Mouse (Mus musculus) stomach, postnatal 0 days (tissue): ENCODE results near the gene Eprs. TPM values are rescaled to one million over a fixed set of nuclear protein-coding genes. Genes with fewer than 3 reads are reported as not detected.

ENCODE experiments used
- ATAC-seq: fragments of 200-750 bp; cut with Nextera tagmentation; 2 replicates; pipeline ENCODE4 v1.8.0; 2017; ENCODE audit not compliant: low FRiP score, low TSS enrichment
- DNase-seq: peaks from one replicate; pipeline ENCODE4 v3.0.0-alpha.2; 2016; ENCODE audit warnings: low spot score
- H3K27ac ChIP-seq: fragments of 300-500 bp; sonication (generic); replicated peaks from 2 replicates; pipeline ENCODE4 v1.5.1; 2014; ENCODE audit warnings: mild to moderate bottlenecking, control low read depth
- H3K27me3 ChIP-seq: fragments of 300-500 bp; sonication (generic); 2 replicates; pipeline ENCODE4 v1.6.1; 2014; ENCODE audit warnings: low read length; ENCODE audit not compliant: control insufficient read depth, insufficient read depth
- H3K36me3 ChIP-seq: fragments of 300-500 bp; sonication (generic); 2 replicates; pipeline ENCODE4 v1.6.1; 2014; ENCODE audit warnings: low read length, mixed read lengths; ENCODE audit not compliant: control insufficient read depth, insufficient read depth
- H3K4me1 ChIP-seq: fragments of 300-500 bp; sonication (generic); replicated peaks from 2 replicates; pipeline ENCODE4 v1.6.1; 2014; ENCODE audit warnings: antibody characterized with exemption; ENCODE audit not compliant: control insufficient read depth, insufficient read depth
- H3K4me2 ChIP-seq: fragments of 300-500 bp; sonication (generic); replicated peaks from 2 replicates; pipeline ENCODE4 v1.6.1; 2014; ENCODE audit warnings: low read depth, mild to moderate bottlenecking, control low read depth, moderate library complexity
- H3K4me3 ChIP-seq: fragments of 300-500 bp; sonication (generic); 2 replicates; pipeline ENCODE4 v1.5.1; 2014; ENCODE audit warnings: low read depth, low read length, control low read depth
- H3K9ac ChIP-seq: fragments of 300-500 bp; sonication (generic); 2 replicates; pipeline ENCODE4 v1.6.1; 2014; ENCODE audit warnings: mild to moderate bottlenecking, low read length, control low read depth, mixed read lengths
- H3K9me3 ChIP-seq: fragments of 300-500 bp; sonication (generic); 2 replicates; pipeline ENCODE4 v1.6.1; 2016; ENCODE audit warnings: low read length; ENCODE audit not compliant: control insufficient read depth
- CTCF ChIP-seq: IDR thresholded peaks from 2 replicates; pipeline ENCODE4 v1.5.1; 2016; ENCODE audit warnings: antibody characterized with exemption, low read depth, mild to moderate bottlenecking, moderate library complexity
- EP300 ChIP-seq: optimal IDR thresholded peaks from 2 replicates; pipeline ENCODE3; 2016; ENCODE audit warnings: antibody characterized with exemption
- WGBS: fragments of 180-500 bp; shearing (Covaris S2); extraction: QIAGEN DNeasy Blood & Tissue Kit; methylation state at CpG from one replicate; pipeline ENCODE4 v1.1.7; 2014; 5-methylcytosine and 5-hydroxymethylcytosine counted together
- polyA plus RNA-seq: library from polyadenylated mRNA; unstranded; fragments of >200 nt; fragmentation: Nextera tagmentation; extraction: Ambion mirVana; gene quantifications from 2 replicates; pipeline ENCODE4 v1.2.1, GENCODE M21; 2015

Gene Eprs
- polyA plus RNA-seq, 1 experiment from 2014 or later, result 68.5 TPM

- peaks cover 25% of the 10 kb centered on the region for H3K36me3 ChIP-seq
- no peak overlapping the region for H3K4me3 ChIP-seq
- no peaks in the 10 kb centered on the region for H3K27me3 ChIP-seq
- no peak for ATAC-seq
- H3K9ac ChIP-seq, result no peak overlapping the region
- H3K4me1 ChIP-seq, result no peaks in the 10 kb centered on the region
- no peaks in the 10 kb centered on the region for H3K9me3 ChIP-seq
- 89% methylated on average over 12 of the region's 12 CpGs for WGBS
- no peak overlapping the region for H3K4me2 ChIP-seq
- TF ChIP-seq EP300 (no peak), CTCF (no peak)
- no peak for DNase-seq
- no peak overlapping the region for H3K27ac ChIP-seq
These were observed 10.7 kb upstream of the Eprs start for GRCm38 (mm10) chr1:185352151-185352550.

GRCm38 (mm10) chr1:185353351-185353750, 9.5 kb upstream of the Eprs start:
- WGBS, result 93% methylated on average over 8 of the region's 8 CpGs
- ATAC-seq, result no peak
- TF ChIP-seq EP300 (no peak), CTCF (no peak)

GRCm38 (mm10) chr1:185354731-185355130, 8.1 kb upstream of the Eprs start:
- Histone ChIP-seq H3K36me3 (peaks cover 17% of the 10 kb centered on the region), H3K27ac (no peak overlapping the region), H3K27me3 (no peaks in the 10 kb centered on the region), H3K4me3 (no peak overlapping the region), H3K9ac (no peak overlapping the region), H3K4me2 (no peak overlapping the region), H3K9me3 (no peaks in the 10 kb centered on the region), H3K4me1 (no peaks in the 10 kb centered on the region)
- no peak for TF ChIP-seq CTCF
- no peak for TF ChIP-seq EP300
- ATAC-seq (no peak), DNase-seq (no peak)
- 80% methylated on average over 4 of the region's 4 CpGs for WGBS

More at GRCm38 (mm10) chr1:185353351-185353750, 9.5 kb upstream of the Eprs start:
- no peak overlapping the region for H3K9ac ChIP-seq
- H3K9me3 ChIP-seq, result no peaks in the 10 kb centered on the region
- H3K27ac ChIP-seq, result no peak overlapping the region
- H3K4me2 ChIP-seq, result no peak overlapping the region
- no peak for DNase-seq
- H3K4me3 ChIP-seq, result no peak overlapping the region
- H3K4me1 ChIP-seq, result no peaks in the 10 kb centered on the region
- peaks cover 22% of the 10 kb centered on the region for H3K36me3 ChIP-seq
- no peaks in the 10 kb centered on the region for H3K27me3 ChIP-seq

- TF ChIP-seq CTCF, result no peak
- no peak for TF ChIP-seq EP300
- peaks cover 12% of the 10 kb centered on the region for H3K36me3 ChIP-seq
These were observed 6.6 kb upstream of the Eprs start for GRCm38 (mm10) chr1:185356246-185356645.

GRCm38 (mm10) chr1:185358211-185358610, 4.6 kb upstream of the Eprs start:
- Histone ChIP-seq H3K27ac (no peak overlapping the region), H3K4me1 (0 out of 2 replicates have a peak, but pooled peaks cover 2% of the 10 kb centered on the region), H3K36me3 (peaks cover 4% of the 10 kb centered on the region), H3K4me2 (no peak overlapping the region), H3K27me3 (no peaks in the 10 kb centered on the region), H3K4me3 (no peak overlapping the region), H3K9me3 (no peaks in the 10 kb centered on the region), H3K9ac (no peak overlapping the region)
- no peak for TF ChIP-seq CTCF
- no peak for TF ChIP-seq EP300
- DNase-seq, result no peak
- WGBS, result 91% methylated on average over 4 of the region's 4 CpGs
- no peak for ATAC-seq

More at GRCm38 (mm10) chr1:185356246-185356645, 6.6 kb upstream of the Eprs start:
- no peak overlapping the region for H3K4me3 ChIP-seq
- H3K27ac ChIP-seq, result no peak overlapping the region
- ATAC-seq, result no peak
- H3K4me1 ChIP-seq, result no peaks in the 10 kb centered on the region
- 97% methylated on average over 8 of the region's 8 CpGs for WGBS
- no peak overlapping the region for H3K9ac ChIP-seq
- H3K9me3 ChIP-seq, result no peaks in the 10 kb centered on the region
- H3K4me2 ChIP-seq, result no peak overlapping the region
- H3K27me3 ChIP-seq, result no peaks in the 10 kb centered on the region
- DNase-seq, result no peak

- WGBS, result 1% methylated on average over 22 of the region's 22 CpGs
- H3K4me1 ChIP-seq, result 0 out of 2 replicates have a peak, but pooled peaks cover 2% of the 10 kb centered on the region
- H3K36me3 ChIP-seq, result no peaks in the 10 kb centered on the region
- TF ChIP-seq EP300 (no peak), CTCF (no peak)
- H3K9ac ChIP-seq, result peak overlapping the region; percentile 95
- H3K9me3 ChIP-seq, result no peaks in the 10 kb centered on the region
- H3K4me2 ChIP-seq, result peak overlapping the region; percentile 77
- peak; percentile 71 for ATAC-seq
- peak overlapping the region; percentile 98 for H3K27ac ChIP-seq
- H3K27me3 ChIP-seq, result no peaks in the 10 kb centered on the region
- peak; percentile 71 for DNase-seq
- peak overlapping the region; percentile 99 for H3K4me3 ChIP-seq
These were observed 810 bp downstream of the Eprs start for GRCm38 (mm10) chr1:185363526-185364182.
